Mouse (Mus musculus): ENCODE data around the gene Asna1.

The Asna1 gene

DNA sequence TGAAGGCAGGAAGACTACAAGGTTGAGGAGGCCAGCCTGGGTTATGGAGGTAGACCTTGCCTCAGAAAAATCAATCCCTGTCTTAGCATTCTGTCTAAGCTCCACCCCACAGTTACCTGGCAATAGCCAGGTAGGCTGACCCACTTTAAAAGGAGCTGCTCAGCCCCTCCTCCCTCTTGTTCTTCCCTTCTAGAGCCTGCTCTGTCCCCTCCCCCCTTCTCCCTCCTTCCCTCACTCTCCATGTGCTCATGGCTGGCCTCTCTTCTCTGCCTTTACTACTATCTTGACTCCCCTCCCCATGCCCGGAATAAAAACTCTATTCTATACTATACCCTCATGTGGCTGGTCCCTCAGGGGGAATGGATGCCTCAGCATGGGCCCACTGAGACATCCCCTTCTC, 8.8 kb upstream of the Asna1 start:
- DNase-seq, result no peak

DNA sequence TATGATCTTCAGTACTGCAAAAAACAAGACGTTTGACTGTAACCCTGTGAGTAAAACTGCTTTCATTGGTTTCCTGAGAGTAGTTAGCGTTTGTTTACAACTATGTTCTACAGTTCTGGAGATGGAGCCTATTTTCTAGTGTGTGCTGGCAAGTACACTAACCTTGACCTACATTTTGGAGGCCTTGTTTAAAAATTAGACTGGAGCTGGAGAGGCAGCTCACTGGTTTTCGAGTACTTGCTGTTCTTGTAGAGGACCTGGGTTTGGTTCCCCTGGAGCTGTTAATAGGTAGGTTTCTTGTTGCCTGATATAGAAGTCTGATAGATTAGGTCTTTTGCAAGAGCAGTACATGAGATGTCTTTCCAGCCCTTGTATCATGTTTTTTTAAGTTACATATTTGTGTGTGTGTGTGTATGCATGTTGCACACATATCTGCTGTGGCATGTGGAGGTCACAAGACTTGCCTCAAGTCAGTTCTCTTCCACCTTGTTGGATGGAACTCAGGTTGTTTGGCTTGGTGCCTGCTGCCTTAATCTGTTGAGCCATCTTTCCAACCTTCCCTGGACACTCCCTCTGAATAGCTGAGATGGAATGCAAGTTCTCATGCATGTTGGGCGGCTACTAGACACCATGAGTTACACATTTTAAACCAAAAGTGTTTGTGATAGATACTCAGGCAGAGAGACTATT, 7.7 kb upstream of the Asna1 start:
- no peak for DNase-seq

DNA sequence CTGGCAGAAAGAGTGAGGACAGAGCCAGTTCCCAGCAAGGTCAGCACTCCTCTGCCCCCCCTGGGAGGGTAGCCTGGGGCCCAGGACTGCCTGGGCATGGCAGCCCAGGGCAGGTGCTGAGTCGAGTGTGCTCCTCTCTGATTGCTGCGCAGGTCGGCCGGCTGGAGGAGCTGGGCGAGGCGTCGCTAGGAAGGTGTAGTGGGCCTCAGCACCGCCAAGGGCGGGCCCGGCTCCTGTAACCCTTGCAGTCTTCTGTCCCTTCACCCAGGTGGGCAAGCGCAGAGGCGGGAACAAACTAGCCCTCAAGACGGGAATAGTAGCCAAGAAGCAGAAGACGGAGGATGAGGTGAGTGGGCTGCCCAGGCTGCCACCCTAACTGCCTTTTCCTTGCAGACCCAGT, 4.2 kb upstream of the Asna1 start:
- no peak for DNase-seq

DNA sequence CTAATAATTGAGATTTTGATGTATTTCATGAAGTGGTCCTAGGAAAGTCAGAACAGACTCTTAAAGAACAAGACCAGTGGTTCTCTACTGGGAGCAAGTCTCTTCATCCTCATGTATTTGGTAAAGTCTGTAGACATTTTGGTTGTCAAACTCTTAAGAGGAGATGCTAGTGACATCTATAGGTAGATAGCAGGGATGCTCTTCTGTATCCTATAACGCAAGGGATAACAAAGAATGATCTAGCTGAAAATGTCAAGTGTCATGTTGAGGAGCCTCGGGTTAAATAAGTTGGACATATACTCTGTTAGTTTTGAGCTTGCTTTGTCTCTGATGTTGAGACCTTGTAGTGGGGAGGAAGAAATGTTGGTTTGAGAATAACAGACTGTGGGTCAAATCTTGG, 2.8 kb upstream of the Asna1 start:
- no peak for DNase-seq

DNA sequence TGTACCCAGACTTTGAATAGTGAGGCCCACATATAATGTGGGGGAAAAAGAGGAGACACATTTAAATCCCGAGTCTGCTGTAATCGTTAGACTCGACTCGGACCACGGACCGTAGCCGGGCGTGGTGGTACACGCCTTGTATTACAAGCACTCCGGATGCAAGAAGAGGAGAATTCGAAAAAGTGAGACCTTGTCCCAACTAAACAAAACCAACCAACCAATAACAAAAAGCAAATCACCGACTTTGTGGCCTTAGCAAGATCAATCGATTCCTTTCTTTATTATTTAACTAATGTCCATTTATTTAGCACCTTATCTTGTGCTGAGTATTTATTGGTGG, 2.4 kb upstream of the Asna1 start:
- DNase-seq, result no peak

DNA sequence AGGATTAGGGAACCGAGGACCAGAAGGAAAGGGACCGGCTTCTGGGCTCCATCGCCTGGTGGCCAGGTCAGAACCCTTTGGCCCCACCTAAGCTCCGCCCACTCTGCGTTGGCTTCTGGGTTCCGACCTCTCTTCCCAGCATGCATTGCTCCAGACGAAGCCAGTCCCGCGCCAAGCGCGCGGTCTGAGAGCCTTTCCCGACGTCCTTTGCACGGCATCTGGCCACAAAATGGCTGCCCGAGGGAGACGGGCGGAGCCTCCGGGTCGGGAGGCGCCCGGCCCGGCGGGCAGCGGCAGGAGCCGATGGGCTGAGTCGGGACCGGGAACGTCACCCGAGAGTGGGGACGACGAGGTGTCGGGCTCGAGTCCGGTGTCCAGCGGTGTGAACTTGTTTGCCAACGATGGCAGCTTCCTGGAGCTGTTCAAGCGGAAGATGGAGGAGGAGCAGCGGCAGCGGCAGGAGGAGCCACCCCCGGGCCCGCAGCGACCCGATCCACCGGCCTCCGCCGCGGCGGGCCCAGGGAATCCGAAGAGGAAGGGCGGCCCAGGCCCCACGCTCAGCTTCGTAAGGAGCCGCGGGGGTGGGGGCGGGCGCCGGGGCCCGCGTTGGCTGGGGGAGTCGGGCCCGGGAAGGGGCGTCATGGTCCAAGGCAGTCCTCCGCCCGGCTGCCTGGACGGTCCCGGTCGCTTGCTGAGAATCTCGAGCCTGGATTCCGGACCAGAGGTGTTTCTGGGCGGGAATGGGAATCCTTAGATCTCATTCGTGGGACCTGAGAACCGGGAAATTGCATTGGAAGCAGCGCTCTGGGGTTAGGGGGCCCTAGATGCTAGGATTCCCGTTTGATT, 1.8 kb upstream of the Asna1 start, which contains the start of gene Trir:
TSS of gene Trir (plus strand) at position 154 of the 846 bp plus-strand sequence.
- DNase-seq, result peak; percentile 98

DNA sequence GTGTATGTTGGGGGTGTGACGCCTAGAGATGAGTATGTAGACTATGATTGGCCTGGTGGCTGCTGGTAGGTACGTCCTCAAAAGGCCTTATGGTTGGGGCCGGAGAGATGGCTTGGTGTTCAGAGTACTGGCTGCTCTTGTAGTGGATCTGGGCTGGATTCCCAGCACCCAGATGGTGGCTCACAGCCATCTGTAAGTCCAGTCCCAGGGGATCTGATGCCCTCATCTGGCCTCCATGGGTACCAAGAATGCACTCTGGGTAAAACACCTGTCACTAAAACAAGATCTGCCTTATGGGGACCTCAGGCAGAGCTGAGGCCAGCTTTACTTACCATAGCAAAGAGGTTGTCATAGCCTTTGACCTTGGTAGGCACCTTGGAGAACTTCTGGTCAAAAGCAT, 1.2 kb downstream of the Asna1 start:
- no peak for DNase-seq

DNA sequence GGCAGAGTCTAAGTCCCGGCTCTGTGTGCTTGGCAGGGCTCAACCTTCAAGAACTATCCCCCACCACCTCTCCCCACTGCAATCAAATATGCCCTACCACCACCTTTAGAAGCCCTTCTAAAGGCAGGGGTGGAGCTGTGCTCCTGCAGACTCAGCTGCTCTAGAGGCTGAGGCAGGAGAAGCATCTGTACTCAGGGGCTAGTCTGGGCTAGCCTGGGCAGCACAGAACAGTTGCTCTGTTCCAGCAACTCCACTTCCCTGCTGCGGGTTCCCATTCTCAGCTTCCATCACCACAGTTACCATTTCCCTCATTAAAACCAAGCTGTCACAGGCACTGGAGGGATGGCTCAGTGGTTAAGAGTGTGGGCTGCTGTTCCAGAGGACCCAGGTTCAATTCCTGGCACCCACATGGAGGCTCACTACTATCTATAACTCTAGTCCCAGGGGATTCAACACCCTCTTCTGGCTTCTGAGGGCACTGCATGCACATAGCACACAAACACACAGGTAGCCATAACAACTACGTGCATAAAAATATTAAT, 3.5 kb downstream of the Asna1 start:
- DNase-seq, result no peak

DNA sequence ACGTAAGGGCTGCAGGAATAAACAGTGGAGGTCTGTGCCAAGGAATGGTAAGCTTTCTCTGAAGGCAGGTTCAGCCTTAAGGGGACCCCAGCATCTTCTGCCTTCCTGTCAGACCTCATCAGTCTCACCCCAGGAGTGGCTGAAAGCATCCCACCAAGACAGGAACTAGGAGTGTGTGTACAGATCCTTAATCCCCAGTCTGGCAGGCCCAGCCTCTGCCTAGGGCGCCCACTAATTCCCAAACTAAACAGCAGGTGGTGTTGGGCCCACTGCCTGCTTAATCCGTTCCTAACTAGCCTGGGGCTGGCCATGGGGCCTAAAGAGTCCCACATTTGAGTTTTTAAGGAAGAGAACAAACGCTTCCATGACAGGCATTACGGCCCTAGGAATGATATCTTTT, 7.9 kb downstream of the Asna1 start:
- peak; percentile 59 for DNase-seq

DNA sequence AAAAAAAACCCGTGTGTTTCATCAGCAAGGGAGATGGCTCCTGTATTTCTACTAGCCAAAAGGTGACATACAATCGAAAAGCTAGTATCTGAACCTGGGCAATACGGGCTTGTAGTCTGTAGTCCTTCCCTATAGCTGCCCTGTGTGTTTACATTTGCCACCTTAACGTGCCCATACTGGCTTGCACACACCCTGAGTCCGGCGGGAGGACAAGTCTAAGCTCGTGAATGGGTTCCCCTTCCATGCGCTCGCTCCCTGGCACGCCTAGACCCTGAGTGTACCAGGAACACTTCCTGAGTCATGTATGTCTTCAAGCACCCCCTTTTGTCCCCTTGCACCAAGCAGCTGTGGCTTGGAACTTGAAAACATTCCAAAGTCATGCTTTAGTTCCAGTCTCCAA, 8.4 kb downstream of the Asna1 start:
- no peak for DNase-seq

DNA sequence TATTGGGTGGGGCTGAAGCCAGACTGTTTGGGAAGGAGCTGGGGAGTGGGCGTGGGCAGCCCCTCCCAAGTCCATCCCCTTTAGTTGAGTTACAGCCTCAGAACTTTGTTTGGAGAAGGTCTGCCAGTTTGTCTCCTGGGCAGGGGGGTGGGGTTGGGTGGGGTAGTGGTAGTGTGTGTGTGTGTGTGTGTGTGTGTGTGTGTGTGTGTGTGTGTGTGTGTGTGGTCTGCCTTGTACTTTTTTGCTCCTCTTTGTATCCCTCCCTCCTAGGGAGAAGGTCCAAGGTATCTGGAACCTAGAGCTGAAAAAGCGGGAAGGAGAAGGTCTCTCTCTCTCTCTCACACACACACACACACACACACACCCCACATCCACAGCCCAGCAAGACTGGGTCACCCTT, 10.7 kb downstream of the Asna1 start, which contains the start of gene Best2:
TSS of gene Best2 (minus strand) at position 101 of the 400 bp plus-strand sequence.
- DNase-seq, result no peak

DNA sequence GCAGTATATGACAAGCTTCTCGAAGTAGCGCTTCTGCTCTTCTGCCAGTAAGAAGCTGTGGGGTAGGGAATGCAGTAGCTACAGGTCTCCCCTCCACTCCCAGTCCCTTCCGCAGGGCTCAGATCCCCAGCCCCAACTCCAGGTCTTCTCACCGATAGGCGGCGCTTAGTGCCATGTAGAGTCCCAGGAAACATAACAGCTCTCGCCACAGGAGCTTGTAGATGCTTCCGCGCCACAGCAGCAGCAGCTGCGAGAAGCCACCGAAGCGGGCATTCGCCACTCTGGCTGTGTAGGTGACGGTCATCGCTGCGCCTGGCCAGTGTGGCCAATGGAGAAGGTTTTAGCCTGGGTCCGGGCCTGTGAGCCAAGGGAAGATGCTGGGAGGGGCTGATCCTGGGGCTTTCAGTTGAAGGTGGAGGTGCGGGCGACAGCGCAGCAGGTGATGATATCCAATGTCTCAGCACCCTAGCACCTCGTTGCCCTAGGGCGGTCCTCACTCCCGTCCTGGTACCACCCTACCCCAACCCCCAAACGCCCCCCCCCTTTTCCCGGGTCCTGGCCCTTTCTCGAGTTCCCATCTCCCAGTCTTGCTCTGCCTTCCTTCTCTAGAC, 11.7 kb downstream of the Asna1 start:
- peak; percentile 92 for DNase-seq

DNA sequence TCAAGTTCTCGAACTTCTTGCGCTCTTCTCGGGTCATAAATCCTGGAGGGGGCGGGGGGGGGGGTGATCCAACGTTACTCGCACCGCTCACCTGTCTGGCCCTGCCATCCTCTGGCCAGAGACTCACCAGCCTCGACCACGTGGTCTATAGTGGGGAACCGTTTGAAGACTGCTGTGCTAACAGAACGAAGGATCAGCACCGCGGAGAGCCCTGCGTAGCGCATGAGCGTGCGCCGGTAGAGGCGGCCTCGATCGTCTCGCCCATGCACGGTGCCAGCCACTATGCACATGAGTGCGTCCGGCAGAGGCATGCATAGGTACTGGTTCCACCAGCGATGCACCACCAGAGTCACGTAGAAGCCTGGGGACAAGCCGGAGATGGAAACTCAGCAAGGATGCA, 13.8 kb downstream of the Asna1 start:
- DNase-seq, result no peak

DNA sequence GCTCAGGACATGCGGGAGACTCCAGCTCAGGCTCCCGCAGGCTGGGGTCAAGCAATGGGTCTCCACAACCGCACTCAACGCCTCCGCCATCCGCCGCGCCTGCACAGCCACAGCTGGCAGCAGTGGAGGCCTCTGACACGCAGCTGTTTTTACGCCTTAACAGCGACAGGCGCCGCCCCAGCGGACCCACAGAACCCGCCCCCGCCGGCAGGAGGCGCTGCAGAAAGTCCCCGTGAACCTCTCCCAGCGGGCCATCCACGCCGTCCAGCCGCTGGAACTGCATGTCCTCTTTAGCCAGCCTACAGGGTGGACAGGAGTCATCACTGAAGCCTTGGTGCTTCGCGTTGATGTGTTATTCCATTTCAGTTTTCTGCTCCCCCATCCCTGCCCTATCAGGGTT, 17.4 kb downstream of the Asna1 start:
- DNase-seq, result peak; percentile 60

DNA sequence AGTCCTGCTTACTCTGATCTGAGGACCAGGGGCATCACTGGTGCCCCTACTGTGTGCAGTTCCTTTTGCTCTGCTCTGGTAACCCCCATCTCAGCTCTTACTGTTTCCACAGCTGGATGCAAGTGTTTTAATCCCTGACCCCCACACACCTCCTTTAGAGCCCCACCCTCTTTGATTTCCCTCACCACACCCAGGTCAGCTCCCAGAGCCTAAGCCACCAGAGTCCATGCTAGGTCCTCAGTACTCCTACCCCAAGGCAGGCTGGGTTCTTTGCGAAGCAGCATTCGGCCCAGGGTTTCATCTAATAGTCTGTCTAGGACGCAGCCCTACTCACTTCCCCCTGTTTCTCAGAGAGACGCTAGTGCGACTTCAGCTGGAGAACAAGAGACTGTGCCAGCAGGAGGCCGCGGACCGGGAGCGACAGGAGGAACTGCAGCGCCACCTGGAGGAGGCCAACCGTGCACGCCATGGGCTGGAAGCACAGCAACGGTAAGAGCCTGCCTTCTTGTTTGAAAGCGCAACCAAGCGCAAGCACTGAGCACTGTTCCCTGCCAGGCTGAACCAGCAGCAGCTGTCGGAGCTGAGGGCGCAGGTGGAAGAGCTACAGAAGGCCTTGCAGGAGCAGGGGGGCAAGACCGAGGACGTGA, 27.3 kb downstream of the Asna1 start:
- DNase-seq, result peak; percentile 95

DNA sequence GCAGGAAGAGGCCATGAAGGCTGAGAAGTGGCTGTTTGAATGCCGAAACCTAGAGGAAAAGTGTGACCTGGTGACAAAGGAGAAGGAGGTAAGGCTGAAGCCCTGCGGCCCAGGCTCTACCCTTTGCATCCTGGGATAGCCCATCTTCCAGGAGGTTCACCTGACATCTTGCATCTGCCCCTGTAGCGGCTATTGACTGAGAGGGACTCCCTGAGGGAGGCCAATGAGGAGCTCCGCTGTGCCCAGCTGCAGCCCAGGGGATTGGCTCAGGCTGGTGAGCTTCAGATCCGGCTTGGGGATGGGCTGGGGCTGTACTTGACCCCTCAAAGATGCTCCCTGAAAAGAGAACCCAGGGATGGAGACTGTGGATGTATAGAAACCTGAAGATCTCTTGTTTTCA, 28.1 kb downstream of the Asna1 start:
- no peak for DNase-seq

DNA sequence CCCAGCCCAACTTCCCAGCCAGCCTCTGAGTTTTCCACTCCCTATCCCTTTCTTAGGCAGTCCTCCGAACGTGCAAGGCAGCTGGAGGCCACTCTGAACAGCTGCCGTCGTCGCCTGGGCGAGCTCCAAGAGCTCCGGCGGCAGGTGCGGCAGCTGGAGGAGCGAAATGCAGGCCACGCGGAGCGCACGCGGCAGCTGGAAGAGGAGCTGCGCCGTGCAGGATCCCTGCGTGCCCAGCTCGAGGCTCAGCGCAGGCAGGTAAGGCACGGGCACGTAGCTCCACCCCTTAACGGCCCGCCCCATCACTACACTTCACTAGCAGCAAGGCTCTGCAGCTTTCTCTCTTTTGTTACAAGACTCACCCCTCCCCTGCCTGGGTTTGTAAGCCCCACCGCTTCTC, 29.4 kb downstream of the Asna1 start:
- DNase-seq, result no peak

DNA sequence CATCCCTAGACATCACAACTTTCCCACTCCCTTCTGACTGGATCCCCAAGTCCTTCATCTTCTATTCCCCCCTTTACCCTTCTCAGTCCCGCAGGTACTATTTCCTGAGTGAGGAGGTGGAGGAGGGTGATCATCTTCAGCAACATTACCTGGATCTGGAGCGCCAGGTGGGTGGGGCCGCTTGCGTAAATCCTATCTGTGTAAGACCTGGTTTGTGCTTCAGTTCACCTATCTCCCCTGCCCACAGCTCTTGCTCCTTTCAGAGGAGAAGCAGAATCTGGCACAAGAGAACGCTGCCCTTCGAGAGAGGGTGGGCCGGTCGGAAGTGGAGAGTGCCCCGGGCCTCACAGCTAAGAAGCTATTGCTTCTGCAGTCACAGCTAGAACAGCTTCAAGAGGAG, 30.7 kb downstream of the Asna1 start:
- DNase-seq, result no peak

DNA sequence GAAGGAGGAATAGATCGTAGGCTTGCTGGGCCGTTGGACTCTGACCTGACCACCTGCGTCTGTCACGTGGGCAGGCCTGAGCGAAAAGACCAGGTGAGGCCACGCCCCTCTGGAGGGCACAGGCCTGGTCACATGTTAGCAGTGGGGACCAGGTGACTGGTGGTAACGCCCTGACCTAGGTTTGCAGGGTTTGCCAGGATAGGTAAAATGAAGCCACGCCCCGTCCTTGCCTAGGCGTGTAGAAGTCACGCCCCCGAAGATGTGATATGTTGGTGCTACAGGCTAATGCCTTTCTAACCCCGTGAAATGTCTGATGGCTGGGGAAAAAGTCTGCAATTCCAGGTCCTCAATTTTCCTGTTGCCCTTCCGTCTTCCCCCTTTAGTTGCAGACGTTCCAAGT, 34.2 kb downstream of the Asna1 start:
- DNase-seq, result no peak

DNA sequence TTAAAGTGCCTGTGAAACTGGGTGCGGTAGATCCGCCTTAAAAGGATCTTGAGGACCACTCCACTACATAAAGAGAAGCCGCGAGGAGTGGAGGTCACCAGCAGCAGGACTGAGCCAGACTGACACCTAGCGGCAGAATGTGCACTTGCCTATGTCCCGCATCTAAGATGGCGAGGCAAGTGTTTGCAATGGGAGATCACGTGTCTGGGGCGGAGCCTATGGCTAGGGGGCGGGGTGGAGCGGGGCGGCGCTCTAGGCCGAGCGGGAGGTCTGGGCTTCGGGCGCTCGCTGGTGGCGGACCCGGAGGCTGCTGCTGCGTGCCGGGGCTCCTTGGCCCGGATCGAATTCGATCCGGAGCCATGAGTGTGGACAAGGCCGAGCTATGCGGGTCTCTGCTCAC, 34.7 kb downstream of the Asna1 start, which contains the start of gene Hook2:
TSS of gene Hook2 (plus strand) at position 255 of the 400 bp plus-strand sequence.
- DNase-seq, result peak; percentile 99

DNA sequence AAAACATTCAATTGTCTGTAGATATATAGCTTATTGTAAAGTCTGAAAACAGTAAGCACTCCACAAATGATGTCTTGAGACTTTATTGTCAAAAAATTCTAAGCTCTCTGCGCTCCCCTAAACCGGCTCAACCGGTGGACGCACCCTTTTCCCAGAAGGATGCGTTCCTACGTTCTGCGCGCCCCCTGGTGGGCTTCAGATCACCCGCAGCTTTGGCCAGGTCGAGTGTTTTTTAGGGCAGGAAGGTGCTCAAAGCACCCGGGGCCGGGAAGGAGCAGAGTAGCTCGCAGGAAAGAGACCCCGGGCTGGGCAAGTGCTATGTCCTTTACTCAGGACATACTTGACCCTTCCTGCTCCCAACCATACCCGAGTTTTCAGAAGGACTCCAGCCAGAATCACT, 35.3 kb downstream of the Asna1 start:
- DNase-seq, result peak; percentile 93

DNA sequence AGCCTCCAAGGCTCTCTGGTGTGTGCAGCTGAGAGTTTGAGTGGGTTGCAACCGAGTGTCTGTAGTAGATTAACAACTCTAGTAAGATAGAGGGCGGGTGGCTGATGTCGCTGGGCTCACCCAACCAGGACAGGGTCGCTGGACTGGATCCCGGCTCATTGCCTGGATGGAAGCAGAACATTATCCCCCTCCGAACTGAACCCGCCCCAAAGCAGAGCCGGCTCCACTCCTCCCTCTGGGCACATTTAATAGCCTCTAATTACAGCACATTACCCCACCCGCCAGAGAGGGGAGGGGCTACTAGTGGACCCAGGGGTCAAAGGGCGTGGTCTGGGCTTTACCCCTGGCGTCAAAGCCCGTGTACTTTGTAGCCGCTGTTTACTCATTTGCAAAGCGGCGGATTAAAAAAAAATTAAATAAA, 35.8 kb downstream of the Asna1 start:
- peak; percentile 57 for DNase-seq

DNA sequence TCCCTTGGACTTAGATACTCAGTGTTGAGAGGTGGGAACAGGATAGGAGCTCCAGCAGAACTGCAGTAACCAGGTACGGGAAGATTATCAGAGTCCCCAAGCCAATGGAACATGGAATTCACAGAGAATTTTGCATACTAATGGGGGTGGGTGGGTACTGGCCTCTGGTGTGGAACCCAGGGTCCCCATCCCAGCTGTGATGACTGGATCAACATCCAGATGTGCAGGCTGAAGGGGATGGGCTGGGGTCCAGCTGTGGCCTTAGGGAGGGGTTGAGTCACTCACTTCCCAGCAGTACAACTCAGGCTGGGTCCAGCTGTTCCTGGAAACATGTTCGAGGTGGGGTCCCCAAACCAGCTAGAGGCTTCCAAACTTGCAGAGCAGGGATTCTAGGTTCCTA, 37.2 kb downstream of the Asna1 start:
- DNase-seq, result no peak

Data from retina, postnatal 1 day (tissue).